Mouse (Mus musculus): ENCODE results near the gene Lemd1. TPM values are rescaled to one million over a fixed set of nuclear protein-coding genes. Genes with fewer than 3 reads are reported as not detected.

The Lemd1 gene
- total and polyA plus RNA-seq, 3 experiments, result not detected

DNA sequence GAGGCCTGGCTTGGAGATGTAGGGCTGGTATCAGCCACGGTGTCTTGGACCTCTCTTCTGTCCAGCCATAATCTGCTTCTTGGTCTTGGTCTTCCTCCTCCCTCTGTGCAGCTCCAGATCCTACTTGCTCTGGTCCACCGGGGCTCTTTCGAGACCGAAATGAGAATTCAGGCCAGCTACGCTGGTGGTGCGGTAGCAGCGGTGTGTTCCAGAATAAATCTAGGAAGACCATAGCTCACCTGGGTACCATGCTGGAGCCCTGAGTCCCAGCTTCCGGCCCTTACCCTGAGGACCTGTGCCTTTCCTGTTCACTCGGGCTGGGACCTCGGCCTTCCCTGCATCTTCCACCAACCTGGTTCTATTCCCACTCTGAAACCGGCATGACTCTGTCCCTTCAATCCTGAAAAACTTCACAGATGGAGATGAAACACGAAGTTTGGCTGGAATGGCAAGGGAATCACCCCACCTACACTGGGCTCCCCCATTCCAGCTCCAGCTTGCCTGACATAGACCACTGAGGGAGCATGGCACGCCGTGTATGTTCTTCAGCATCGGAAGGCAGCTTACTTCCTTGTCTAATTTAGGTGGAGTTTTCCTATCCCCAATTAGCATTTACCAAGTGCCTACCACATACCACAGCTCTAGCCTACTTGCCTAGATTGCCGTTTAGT lies 7.3 kb downstream of the Lemd1 start:
- H3K27me3 ChIP-seq (replicated peaks), result peaks cover 58% of the 10 kb centered on the region
- H3K36me3 ChIP-seq (replicated peaks in 1 of 2; ENCODE audit: control insufficient read depth in 1 of 2, insufficient read depth in 1 of 2, low read length in 1 of 2), result no peaks in the 10 kb centered on the region
- no peak overlapping the region for H3K4me3 ChIP-seq (replicated peaks in 1 of 3; ENCODE audit: low read depth in 2 of 3, low read length in 2 of 3, poor library complexity in 1 of 3)
- H3K79me2 ChIP-seq (replicated peaks; ENCODE audit: control insufficient read depth, extremely low read depth, insufficient read depth, poor library complexity, severe bottlenecking), result no peaks in the 10 kb centered on the region
- no peak overlapping the region for H3K9ac ChIP-seq (ENCODE audit: insufficient read depth, low read depth)
- no peaks in the 10 kb centered on the region for H3K9me3 ChIP-seq (replicated peaks; ENCODE audit: low read length)
- no peak for DNase-seq (ENCODE audit: extremely low read depth)
- peaks cover 2 to 25% of the 10 kb centered on the region in 2 experiments; a peak in 2 of 4 replicates for H3K4me1 ChIP-seq (ENCODE audit: control insufficient read depth in 1 of 2, insufficient read depth in 2 of 2)
- in situ Hi-C loops (cut with MboI; ENCODE audit: low pct_ligation_motif_present, low pct_unique_long_range_greater_than_20kb, low sequenced_read_pairs) (no loop called here), dilution Hi-C loops (cut with MboI; ENCODE audit: extremely low pct_ligation_motif_present, extremely low pct_unique_long_range_greater_than_20kb, low sequenced_read_pairs) (no loop called here)
- no peak for TF ChIP-seq USF2 (conservative IDR thresholded peaks at IDR 0.05; ENCODE audit: low read depth, low read length)
- TF ChIP-seq RCOR1 (conservative IDR thresholded peaks at IDR 0.05; ENCODE audit: low read depth, low read length), result no peak
- no peak for TF ChIP-seq UBTF (IDR thresholded peaks at IDR 0.05; ENCODE audit: low read depth, low read length)
- TF ChIP-seq CHD2 (IDR thresholded peaks at IDR 0.05; ENCODE audit: low read length), result no peak
- no peak for TF ChIP-seq MAFK (IDR thresholded peaks at IDR 0.05; ENCODE audit: insufficient replicate concordance, low read length)
- no peak for TF ChIP-seq TCF12 (IDR thresholded peaks at IDR 0.05; ENCODE audit: low read depth, low read length)
- no peak for TF ChIP-seq TBP (conservative IDR thresholded peaks at IDR 0.05; ENCODE audit: low read depth, low read length)
- no peak for TF ChIP-seq HCFC1 (IDR thresholded peaks at IDR 0.05; ENCODE audit: low read depth, low read length)
- TF ChIP-seq NRF1 (IDR thresholded peaks at IDR 0.05; ENCODE audit: low read depth, low read length), result no peak
- no peak for TF ChIP-seq SMC3 (IDR thresholded peaks at IDR 0.05; ENCODE audit: low read depth, low read length)
- TF ChIP-seq MYC (IDR thresholded peaks at IDR 0.05; ENCODE audit: low read depth, low read length), result no peak
- no peak for TF ChIP-seq JUND (conservative IDR thresholded peaks at IDR 0.05; ENCODE audit: low read depth, low read length)
- TF ChIP-seq SIN3A (IDR thresholded peaks at IDR 0.05; ENCODE audit: low read length), result no peak
- H3K4me2 ChIP-seq (ENCODE audit: insufficient read depth, low read depth, poor library complexity, severe bottlenecking), result no peak overlapping the region
- no peak overlapping the region for H3K27ac ChIP-seq (ENCODE audit: insufficient read depth, low read depth)

DNA sequence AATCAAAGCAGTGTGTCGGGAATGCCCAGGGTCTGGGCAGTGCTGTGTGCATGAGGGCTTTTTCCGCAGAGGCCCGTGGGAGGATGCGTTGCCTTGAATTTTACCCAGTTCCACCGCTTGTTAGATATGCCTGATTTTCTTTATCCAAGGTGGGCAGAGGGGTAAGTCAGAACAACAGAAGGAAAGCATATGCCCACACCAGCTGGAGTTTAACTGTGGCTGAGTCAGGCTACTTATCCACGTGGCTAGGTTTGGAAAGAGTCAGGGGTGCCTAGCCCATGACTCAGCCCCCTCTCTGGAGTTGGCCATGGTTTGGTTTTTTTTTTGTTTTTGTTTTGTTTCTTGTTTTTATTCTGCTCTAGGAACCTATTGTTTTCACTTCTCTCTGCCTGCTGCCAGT lies 8.0 kb downstream of the Lemd1 start:
- no peaks in the 10 kb centered on the region for H3K9me3 ChIP-seq (replicated peaks; ENCODE audit: low read length)
- dilution Hi-C loops (cut with MboI; ENCODE audit: extremely low pct_ligation_motif_present, extremely low pct_unique_long_range_greater_than_20kb, low sequenced_read_pairs), result no loop called here
- in situ Hi-C loops (cut with MboI; ENCODE audit: low pct_ligation_motif_present, low pct_unique_long_range_greater_than_20kb, low sequenced_read_pairs), result no loop called here
- H3K4me3 ChIP-seq (replicated peaks in 1 of 3; ENCODE audit: low read depth in 2 of 3, low read length in 2 of 3, poor library complexity in 1 of 3), result no peak overlapping the region
- no peak for DNase-seq (ENCODE audit: extremely low read depth)
- no peak overlapping the region for H3K4me2 ChIP-seq (ENCODE audit: insufficient read depth, low read depth, poor library complexity, severe bottlenecking)
- peaks cover 65% of the 10 kb centered on the region for H3K27me3 ChIP-seq (replicated peaks)
- no peak overlapping the region for H3K27ac ChIP-seq (ENCODE audit: insufficient read depth, low read depth)
- H3K4me1 ChIP-seq (ENCODE audit: control insufficient read depth in 1 of 2, insufficient read depth in 2 of 2), result peaks cover 0 to 23% of the 10 kb centered on the region in 2 experiments; a peak in 2 of 4 replicates
- H3K9ac ChIP-seq (ENCODE audit: insufficient read depth, low read depth), result no peak overlapping the region
- H3K36me3 ChIP-seq (replicated peaks in 1 of 2; ENCODE audit: control insufficient read depth in 1 of 2, insufficient read depth in 1 of 2, low read length in 1 of 2), result no peaks in the 10 kb centered on the region
- no peaks in the 10 kb centered on the region for H3K79me2 ChIP-seq (replicated peaks; ENCODE audit: control insufficient read depth, extremely low read depth, insufficient read depth, poor library complexity, severe bottlenecking)
- TF ChIP-seq ZMIZ1 (IDR thresholded peaks at IDR 0.05; ENCODE audit: low read depth, low read length), result no peak
- no peak for TF ChIP-seq RCOR1 (conservative IDR thresholded peaks at IDR 0.05; ENCODE audit: low read depth, low read length)
- no peak for TF ChIP-seq CHD1 (IDR thresholded peaks at IDR 0.05; ENCODE audit: low read depth, low read length)
- no peak for TF ChIP-seq MXI1 (IDR thresholded peaks at IDR 0.05; ENCODE audit: low read depth, low read length)
- TF ChIP-seq ETS1 (conservative IDR thresholded peaks at IDR 0.05; ENCODE audit: low read depth, low read length), result no peak
- TF ChIP-seq PAX5 (IDR thresholded peaks at IDR 0.05; ENCODE audit: low read length), result no peak
- TF ChIP-seq GABPA (IDR thresholded peaks at IDR 0.05; ENCODE audit: insufficient replicate concordance, low read depth, low read length), result no peak
- no peak for TF ChIP-seq TCF12 (IDR thresholded peaks at IDR 0.05; ENCODE audit: low read depth, low read length)
- TF ChIP-seq CHD2 (IDR thresholded peaks at IDR 0.05; ENCODE audit: low read length), result no peak
- no peak for TF ChIP-seq TBP (conservative IDR thresholded peaks at IDR 0.05; ENCODE audit: low read depth, low read length)
- TF ChIP-seq MAZ (IDR thresholded peaks at IDR 0.05; ENCODE audit: low read depth, low read length), result no peak
- no peak for TF ChIP-seq NRF1 (IDR thresholded peaks at IDR 0.05; ENCODE audit: low read depth, low read length)
